Mouse (Mus musculus) heart, postnatal 36 days (tissue): ENCODE results near the gene Prkg1. TPM values are rescaled to one million over a fixed set of nuclear protein-coding genes. Genes with fewer than 3 reads are reported as not detected.

Experiments
- DNase-seq, 2 experiments: peaks; one replicate each; pipeline ENCODE4 v3.0.0; 2021 to 2022
- intact Hi-C: fragments of 180-260 bp; cut with DNase I; formaldehyde crosslinking; loops from one replicate; pipeline ENCODE4 v1.15.1; 2025
- total RNA-seq, 2 experiments: library from RNA; stranded (reverse); gene quantifications; 2 replicates each; pipeline ENCODE4 v1.2.3; 2021

Prkg1 gene
- total RNA-seq, 2 experiments from 2014 or later: 12.7 to 13.4 TPM

DNA sequence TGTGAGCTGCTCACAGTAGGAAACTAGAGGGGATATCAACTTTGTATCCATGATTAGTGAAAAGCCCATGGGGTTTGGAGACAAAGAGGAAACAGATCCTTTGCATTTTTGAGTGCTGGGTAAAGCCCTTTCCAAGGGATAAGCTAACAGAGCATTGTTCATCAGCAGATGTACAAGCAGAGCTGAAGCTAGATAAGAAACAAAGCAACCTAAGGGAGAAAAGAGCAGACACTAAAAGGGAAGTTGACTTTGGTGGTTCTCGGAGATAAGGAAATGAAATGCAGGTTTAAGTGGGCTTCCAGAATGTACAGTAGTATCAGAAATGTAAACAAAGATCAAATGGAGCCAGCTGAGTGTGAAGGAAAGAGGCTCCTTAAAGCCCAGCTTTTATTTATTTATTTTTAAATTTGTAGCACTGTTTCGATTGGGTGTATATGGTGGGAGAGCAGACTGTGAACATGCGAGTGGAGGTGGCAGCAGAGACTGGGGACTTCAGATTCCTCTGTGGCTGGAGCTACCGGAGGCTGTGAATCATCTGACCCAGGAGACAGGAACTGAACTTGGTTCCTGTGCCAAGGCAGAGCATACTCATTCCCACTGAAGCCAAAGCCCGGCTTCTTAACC, 822.4 kb downstream of the Prkg1 start:
- intact Hi-C loops: no loop called here
- no peak for DNase-seq

DNA sequence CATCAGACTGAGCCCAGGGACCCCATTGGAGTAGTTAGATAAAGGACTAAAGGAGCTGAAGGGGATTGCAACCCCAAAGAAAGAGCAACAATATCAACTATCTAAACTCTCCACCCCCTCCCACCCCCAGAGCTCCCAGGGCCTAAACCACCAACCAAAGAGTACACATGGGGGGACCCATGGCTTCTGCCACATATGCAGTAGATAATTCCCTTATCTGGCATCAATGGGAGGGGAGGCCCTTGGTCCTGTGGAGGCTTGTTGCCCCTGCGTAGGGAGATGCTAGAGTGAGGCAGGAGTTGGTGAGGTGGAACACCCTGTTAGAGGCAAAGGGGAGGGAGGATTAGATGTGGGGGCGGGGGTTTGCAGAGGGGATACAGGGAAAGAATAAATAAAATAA, 826.8 kb downstream of the Prkg1 start:
- intact Hi-C loops: no loop called here
- DNase-seq: no peak

DNA sequence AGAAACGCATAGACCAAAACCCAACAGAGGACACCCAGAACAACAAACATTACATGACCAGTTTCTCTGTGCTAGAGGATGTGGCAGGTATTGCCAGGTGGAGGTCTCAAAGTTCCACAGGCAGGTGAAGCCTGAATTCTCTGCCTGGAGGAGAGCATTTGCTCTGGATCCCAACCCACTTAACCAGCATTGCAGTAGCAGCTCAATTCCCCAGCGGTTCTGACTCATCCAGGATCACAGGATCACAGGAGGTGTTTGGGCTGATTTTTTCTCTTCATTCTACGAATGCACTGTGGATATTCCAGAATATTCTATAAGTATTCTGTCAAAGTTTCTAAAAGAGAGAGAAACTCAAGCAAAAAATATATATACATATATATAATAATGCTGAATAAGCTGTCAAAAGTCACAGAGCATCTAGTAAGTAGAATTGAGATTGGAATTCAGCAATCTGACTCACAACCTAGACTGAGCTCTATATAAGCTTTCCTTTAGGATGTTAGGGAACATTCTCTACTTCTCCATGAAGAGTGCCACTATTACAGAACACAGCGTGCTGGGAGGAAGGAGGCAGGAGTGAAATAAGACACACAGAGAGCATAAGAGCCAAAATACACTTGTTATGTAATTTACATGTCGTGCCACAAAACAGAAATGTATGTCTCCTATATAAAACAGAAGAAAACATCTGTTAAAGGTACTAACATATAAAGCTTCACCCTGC, 833.2 kb downstream of the Prkg1 start:
- no peak for DNase-seq
- intact Hi-C loops: no loop called here

DNA sequence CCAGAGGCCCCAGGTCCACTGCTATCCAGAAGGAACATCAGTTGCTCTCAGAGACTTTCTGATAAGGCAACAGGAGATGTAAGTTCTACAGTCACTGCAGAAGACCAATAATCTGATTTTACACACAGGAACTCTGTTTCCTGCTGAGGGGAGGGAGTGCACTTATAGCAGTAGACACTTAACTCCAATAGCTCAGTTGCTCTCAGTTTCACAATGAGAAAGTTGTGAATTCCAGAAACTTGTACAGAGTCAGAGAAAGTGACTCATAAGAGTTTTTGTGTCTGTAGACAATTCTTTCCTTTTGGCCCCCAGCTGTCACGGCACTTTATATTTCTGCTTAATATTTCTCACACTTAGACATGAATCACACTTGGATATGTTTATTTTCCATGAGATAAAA, 840.8 kb downstream of the Prkg1 start:
- DNase-seq: no peak
- intact Hi-C loops: no loop called here

DNA sequence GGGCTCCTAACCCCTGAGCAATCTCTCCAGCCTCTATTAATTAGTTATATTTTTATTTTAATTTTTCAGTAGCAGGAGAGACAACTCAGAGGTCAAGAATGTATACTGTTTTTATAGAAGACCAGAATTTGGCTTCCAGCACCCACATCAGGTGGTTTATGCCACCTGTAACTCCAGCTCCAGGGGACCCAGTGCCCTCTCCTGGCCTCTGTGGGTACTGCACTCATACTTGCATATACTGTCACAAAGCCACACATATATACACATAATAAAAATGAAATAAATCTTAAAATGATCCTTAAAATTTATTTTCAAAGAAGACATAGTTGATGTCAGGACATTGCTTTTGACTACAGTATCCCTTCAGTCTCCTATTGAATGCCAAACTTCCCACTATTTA, 862.5 kb downstream of the Prkg1 start:
- intact Hi-C loops: no loop called here
- DNase-seq: no peak

DNA sequence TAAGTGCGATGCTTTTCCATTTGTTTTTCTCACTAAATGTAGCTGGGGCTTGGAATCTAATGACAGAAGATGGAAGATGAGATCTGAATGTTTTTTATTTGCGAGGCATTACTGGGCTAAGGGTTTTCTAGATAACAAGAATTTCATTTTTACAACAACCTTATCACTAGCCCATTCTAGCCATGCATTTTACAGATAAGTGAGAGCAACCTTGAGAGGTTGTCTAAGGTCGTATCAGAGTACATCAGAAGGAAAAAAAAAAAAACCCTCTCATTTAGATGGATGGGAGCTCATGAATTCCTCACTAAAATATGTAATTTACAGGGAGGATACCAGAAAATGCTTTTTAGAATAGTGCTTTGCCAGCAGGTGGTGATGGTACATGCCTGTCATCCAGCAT, 863.8 kb downstream of the Prkg1 start:
- no peak for DNase-seq
- intact Hi-C loops: no loop called here

DNA sequence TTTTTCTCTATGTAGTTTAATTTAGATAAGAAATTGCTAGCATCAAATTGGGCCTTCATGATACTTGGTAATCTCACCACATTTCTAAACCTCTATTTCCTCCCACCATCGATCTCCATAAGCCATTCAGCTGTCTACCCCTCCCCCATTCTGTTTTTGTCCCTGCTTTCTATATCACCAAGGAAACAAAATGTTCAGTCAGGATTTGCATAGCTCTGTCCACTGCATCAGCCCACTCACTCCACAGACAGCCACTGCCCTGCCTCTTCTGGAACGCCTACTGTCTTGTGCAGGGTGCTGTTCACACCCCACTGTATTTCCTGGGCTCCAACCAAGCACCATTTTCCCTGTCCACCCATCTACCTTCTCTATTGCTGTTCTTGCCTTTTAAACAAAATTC, 874.5 kb downstream of the Prkg1 start:
- no peak for DNase-seq
- intact Hi-C loops: no loop called here

DNA sequence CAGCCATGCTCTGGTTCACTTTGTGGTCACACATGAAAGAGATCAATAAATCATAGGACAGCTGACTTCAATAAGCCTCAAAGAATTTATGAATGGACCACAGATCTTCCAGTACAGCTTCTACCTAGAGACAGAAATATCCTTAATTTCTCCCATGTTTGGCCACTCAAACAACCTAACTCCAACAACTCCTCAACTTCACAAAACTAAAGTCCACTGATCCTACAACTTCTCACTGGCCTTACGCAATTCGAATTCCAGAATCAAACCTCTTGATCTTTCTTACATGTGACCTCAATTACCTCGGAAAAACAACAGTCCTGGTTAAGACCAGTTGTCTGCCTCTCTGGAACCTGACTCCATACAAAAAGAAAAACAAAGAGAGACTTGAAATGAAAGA, 875.0 kb downstream of the Prkg1 start:
- DNase-seq: no peak
- intact Hi-C loops: no loop called here

DNA sequence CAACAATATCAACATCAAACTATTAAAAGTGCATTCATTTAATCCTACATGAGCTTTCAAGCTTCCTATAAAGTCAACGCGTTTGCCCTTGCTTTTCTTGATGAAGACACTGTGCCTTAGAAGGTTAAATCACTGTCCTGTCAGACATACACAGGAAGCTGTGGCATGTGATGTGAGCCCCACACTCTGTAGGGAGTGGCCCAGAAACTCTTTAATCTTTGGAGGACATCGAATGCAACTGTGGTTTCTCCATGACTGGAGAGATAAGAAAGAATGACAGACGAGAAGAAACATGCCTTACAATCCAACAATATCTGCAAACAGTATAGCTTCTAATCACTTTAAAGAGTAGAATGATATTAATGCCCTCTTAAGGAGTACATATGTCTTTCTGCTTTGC, 903.4 kb downstream of the Prkg1 start:
- DNase-seq: no peak
- intact Hi-C loops: no loop called here

DNA sequence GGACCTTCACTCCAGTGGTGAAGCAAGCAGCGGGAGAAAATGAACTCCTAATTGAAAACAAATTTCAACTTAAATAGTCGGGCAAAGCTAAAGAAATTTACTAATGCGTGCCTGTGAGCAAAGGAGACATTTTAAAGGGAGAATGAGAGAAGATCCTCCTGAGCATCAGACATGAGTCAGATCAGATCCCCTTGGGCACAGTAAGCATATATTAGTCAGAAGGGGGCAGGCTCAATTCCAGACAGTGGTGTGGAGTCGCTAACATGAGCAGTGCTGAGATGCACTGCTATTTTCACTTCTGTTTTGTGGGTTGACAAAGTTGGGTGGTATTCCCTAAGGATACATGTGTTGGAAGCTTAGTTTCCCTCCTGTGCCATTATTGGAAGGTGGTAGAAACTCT, 913.8 kb downstream of the Prkg1 start:
- intact Hi-C loops: no loop called here
- no peak for DNase-seq

DNA sequence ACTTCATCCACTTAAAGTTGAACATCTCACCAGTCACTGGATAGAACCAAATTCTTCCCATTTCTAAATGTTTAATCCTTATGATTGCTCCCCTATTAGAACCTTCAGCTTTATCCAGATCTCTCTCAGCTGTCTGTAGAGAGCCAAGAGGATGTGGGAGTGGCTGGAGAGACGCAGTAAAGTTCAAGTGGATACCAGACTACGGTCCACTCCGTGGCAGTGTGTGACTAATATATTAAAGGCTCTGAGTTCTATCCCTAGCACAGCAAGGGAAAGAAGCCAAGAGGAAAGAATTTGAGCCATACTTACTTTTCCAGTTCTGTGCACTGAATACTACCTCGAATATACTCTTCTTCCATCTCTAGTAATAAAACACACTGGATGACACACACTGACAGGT, 919.9 kb downstream of the Prkg1 start:
- DNase-seq: no peak
- intact Hi-C loops: loop anchor here (1.0 to 10.0 kb wide), 4 partner anchors 183 to 836 kb away; partner anchors contain the start of gene Cstf2t

DNA sequence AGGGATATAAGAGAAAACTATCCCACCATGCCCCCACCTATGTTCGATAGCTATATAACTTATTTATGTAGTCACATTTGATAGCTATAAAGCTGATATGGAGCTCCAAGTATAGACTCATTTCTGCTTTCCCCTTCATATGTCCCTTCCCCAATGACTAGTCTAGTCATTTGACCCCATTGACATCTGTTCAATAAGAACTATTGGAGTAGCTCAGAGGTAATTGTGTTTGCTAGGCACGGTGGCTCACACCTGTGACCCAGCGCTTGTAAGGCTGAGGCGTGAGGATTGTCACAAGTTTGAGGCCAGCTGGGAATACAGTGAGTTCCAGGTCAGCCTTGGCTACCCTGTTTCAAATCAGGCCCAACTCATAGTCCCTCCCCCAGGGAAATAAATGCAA, 921.2 kb downstream of the Prkg1 start:
- no peak for DNase-seq
- intact Hi-C loops: loop anchor here (2.0 to 10.0 kb wide), 4 partner anchors 181 to 913 kb away; partner anchors contain the start of gene Cstf2t

DNA sequence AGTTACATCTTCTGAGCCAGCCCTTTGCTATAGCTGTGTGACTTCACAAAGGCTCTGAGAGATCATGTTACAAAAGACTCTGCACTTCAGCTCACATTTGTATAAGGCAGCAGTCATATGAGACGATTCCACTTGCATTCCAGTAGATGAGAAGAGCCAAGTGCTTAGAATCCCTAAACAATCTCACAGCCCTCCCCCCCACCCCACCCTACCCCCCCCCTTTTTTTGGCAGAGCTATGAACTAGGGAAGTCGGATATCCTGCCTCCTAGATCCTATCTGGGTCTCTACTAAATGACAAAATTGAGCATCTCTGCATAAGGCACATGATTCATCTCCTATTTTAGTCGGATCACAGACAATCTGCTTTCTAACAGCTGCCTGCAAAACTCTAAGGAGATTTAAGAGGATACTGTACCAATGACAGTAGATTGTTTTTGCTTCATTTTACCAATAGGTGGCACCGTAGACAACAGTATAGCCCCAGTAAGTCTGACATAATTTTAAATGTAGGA, 921.7 kb downstream of the Prkg1 start:
- no peak for DNase-seq
- intact Hi-C loops: loop anchor here (2.0 to 10.0 kb wide), 4 partner anchors 181 to 914 kb away; partner anchors contain the start of gene Cstf2t

DNA sequence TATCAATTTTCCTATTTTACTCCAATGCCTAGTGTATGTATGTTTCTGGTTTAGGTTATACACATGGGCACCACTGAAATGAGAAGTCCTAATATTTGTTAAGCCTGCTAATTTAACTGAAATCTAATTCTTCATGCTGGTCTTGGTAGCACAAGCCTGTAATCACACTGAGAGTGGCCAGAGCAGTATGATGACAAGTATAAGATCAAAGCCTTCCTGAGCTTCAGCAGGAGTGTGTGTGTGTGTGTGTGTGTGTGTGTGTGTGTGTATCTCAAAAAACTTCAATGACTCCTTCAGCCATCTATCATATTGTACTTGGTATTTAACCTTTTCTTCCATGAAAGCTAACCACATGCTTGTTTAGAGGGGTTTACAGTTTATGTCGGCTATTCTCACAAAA, 922.2 kb downstream of the Prkg1 start:
- intact Hi-C loops: loop anchor here (2.0 to 10.0 kb wide), 4 partner anchors 180 to 914 kb away; partner anchors contain the start of gene Cstf2t
- no peak for DNase-seq

DNA sequence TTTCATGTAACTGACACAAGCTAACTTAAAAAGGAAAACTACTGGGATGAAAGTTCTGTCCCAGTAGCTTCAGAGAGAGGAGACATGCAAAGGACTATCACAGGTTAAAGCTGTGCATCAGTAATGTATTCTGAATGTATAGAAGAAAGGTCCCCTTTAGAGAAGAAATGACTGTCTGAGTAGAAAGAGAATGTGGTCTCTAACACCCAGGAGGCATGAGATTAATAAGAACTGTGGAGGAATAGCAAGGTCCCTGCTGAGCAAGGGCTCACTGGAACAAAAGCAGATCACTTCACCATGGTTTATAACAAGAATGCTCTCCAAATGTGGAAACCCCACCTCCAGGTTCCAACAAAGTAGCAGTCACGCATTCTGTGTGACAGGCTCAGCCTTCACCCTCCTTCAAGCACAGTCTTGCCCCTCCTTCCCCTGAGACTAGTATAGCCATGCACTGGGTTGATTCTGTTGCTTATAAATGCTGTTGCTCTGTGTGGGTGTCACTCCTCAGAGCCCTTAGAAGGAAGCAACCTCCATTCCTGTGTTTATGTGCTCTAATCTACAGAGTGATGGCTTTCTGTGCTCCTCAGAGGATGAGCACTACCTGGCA, 931.7 kb downstream of the Prkg1 start:
- intact Hi-C loops: no loop called here
- no peak for DNase-seq

DNA sequence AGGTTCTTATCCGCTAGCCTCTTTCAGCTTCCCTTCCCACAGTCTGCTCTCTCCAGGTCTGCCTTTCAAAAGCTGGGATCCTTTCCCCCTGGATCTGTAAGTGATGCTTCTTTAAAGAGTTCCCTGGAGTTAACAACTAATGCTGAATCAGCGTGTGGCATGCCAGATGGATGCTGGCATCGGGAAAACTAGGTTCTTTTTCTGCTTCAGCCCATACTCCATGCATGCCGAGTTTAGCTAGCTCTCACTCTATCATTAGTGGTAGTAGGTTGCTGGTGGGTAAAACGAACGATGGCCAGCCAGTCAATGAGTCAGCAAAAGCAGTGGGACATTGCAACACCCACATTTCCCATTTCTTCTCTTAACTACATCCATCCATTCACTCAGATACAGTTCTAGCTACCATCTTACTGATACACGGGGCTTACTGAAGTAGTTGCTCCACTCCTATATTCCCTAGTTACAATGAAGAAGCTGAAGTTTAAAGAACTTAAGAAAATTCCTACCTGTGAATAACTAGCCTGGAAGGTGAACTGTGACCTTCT, 935.5 kb downstream of the Prkg1 start:
- intact Hi-C loops: no loop called here
- no peak for DNase-seq

DNA sequence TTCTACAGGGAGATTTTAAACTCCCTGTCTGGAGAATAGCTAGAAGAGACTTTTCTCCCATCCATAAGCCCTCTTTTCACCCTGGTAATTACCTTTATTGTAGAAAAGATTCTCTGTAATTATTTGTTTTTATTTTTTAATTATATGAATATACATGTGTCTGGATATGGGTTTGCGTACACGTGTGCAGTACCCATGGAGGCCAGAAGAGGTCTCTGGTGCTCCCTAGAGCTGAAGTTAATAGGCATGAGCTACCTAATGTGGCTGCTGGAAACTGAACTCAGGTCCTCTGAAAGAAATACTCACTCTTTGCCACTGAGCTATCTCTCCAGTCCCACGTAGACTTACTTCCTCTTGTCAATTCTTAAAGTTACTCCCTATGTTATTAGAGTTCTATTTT, 937.0 kb downstream of the Prkg1 start:
- no peak for DNase-seq
- intact Hi-C loops: no loop called here

DNA sequence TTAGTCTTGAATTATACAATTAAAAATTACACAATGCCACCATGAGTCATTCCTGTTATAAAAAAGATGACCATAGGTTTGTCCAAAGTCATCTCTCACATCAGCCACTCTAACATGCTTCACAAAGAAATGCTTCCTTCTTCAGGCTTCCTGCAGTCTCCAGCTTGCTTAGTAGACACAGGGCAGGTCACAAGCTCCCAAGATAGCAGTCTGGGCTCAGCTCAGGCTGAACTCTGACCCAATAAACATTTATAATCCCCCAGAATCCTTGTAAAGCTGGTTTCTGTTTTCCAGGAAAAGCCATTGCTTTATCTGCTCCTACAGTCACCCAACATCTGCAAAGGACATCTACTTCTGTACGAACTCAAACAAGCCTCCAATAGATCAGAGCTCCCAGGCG, 938.7 kb downstream of the Prkg1 start:
- no peak for DNase-seq
- intact Hi-C loops: no loop called here

DNA sequence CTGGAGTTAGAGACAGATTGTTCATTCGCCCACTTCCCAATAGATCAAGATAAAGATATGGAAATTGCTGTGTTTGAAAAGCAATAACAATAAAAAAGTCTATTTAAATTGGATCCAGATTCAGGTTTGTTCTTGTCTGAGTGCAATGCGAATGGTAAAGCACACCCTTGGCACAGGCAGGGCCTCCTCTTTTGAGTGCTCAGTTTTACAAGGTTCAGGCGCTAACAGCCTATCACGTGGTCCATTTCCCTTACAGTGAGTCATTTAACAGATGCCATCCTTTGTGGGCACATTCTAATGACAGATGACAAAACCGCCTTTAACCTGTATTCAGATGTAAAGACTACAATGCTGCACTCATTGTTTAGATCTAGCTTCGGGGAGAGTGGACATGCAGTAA, 949.2 kb downstream of the Prkg1 start:
- no peak for DNase-seq
- intact Hi-C loops: no loop called here

DNA sequence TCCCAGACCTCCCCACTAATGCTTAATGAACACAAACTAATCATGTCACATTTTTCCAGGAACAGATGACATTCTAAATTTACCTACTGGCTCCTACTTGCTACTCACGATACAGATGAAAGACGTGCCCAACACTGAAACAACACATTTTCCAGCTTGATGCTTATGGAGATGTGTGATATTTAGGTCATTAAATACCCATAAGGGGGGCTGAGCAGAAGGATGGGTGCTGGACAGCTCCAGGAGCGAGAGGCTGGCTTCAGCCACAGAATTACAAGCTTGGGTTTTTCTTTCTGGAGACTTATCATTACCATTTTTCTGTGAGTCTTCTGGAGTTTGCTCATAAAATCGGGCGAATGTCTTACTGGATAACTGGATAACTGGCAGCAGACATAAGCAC, 958.6 kb downstream of the Prkg1 start:
- no peak for DNase-seq
- intact Hi-C loops: no loop called here

DNA sequence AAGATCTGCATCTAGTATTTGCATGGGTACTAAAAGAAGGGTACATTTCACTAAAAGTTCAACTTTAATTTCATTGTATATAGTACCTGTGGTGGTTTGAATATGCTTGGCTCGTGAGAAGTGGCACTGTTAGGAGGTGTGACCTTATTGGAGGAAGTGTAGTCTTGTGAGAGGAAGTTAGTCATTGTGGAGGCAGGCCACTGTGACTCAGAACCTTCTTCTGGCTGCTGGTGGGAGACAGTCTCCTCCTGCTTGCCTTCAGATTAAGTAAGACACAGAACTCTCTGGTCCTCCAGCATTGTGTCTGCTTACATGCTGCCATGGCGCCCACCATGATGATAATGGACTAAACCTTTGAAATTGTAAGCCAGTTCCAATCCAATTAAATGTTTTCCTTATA, 984.0 kb downstream of the Prkg1 start:
- intact Hi-C loops: no loop called here
- no peak for DNase-seq
